8 mouse cellular contexts compared by ENCODE assay signal in genomic region chr7:141339215-141339920, GRCm38 (mm10). TPM values are rescaled to one million over a fixed set of nuclear protein-coding genes. Genes with fewer than 3 reads are reported as not detected.
A peak's percentile ranks its signal among the peaks of the same experiment; 100 is the strongest.
DNase-seq lines count a peak whose midpoint lies in the region; ATAC-seq and TF ChIP-seq lines count a peak whose summit lies in the region.

No protein-coding gene starts in this region.

- peaks cover 32% of the 10 kb centered on the region for H3K4me1 ChIP-seq in hindbrain, embryonic 10.5 days (replicated peaks)
- peaks cover 3% of the 10 kb centered on the region; the same call in 1 of the 2 replicates for H3K4me1 ChIP-seq in hindbrain, embryonic 16.5 days (ENCODE audit: control insufficient read depth, insufficient read depth, low read depth, low read length)
- peaks cover 57% of the 10 kb centered on the region for H3K4me1 ChIP-seq in kidney, adult 2 months (ENCODE audit: control insufficient read depth, insufficient read depth, low read length)
- H3K4me1 ChIP-seq in midbrain, embryonic 15.5 days, result peaks cover 7% of the 10 kb centered on the region

- peaks cover 45% of the 10 kb centered on the region for H3K27me3 ChIP-seq in hindbrain, embryonic 10.5 days (ENCODE audit: insufficient read depth, poor library complexity, severe bottlenecking)
- H3K27me3 ChIP-seq in hindbrain, embryonic 16.5 days (replicated peaks; ENCODE audit: control insufficient read depth, insufficient read depth, low read length), result no peaks in the 10 kb centered on the region
- no peaks in the 10 kb centered on the region for H3K27me3 ChIP-seq in kidney, adult 2 months (replicated peaks; ENCODE audit: control insufficient read depth, insufficient read depth, low read length)
- peaks cover 9% of the 10 kb centered on the region; the same call in 1 of the 2 replicates for H3K27me3 ChIP-seq in midbrain, embryonic 15.5 days (replicated peaks)

- no peak overlapping the region; the same call in 1 of the 2 replicates for H3K4me2 ChIP-seq in hindbrain, embryonic 16.5 days (ENCODE audit: low read length)
- H3K4me2 ChIP-seq in midbrain, embryonic 15.5 days, result peak overlapping the region; percentile 34; the same call in 1 of the 2 replicates

- 34% methylated on average over 20 of the region's 20 CpGs for WGBS in hindbrain, embryonic 10.5 days
- WGBS in hindbrain, embryonic 16.5 days, result 48% methylated on average over 19 of the region's 20 CpGs
- WGBS in kidney, adult 2 months, result 26% methylated on average over 20 of the region's 20 CpGs
- WGBS in midbrain, embryonic 15.5 days, result 41% methylated on average over 20 of the region's 20 CpGs

- no peak overlapping the region; the same call in 1 of the 2 replicates for H3K9ac ChIP-seq in hindbrain, embryonic 16.5 days (ENCODE audit: low read depth, low read length)
- no peak overlapping the region for H3K9ac ChIP-seq in midbrain, embryonic 15.5 days

- no peak for DNase-seq in hindbrain, embryonic 10.5 days (ENCODE audit: low spot score)
- peak; percentile 49 for DNase-seq in ZHBTc4 (ENCODE audit: low read depth, low spot score)
- peak; percentile 43 for DNase-seq in kidney, adult 2 months
- no peak for DNase-seq in right cerebral cortex, postnatal 36 days (ENCODE audit: low spot score in 2 of 2)
- no peak for DNase-seq in adrenal gland, postnatal 4 days (ENCODE audit: low spot score in 2 of 2)
- no peak for DNase-seq in embryo, embryonic 10.5 days (ENCODE audit: low spot score)

- peaks cover 19% of the 10 kb centered on the region for H3K36me3 ChIP-seq in hindbrain, embryonic 10.5 days
- peaks cover 6% of the 10 kb centered on the region; the same call in 1 of the 2 replicates for H3K36me3 ChIP-seq in hindbrain, embryonic 16.5 days (ENCODE audit: control insufficient read depth, insufficient read depth, low read length)
- no peaks in the 10 kb centered on the region for H3K36me3 ChIP-seq in kidney, adult 2 months (ENCODE audit: control insufficient read depth, insufficient read depth, low read length)
- H3K36me3 ChIP-seq in midbrain, embryonic 15.5 days (replicated peaks), result no peaks in the 10 kb centered on the region

- H3K4me3 ChIP-seq in hindbrain, embryonic 10.5 days, result peak overlapping the region; percentile 40
- no peak overlapping the region for H3K4me3 ChIP-seq in hindbrain, embryonic 16.5 days (ENCODE audit: low read length)
- H3K4me3 ChIP-seq in kidney, adult 2 months (ENCODE audit: insufficient read depth, low read depth, low read length), result peak overlapping the region; percentile 60
- H3K4me3 ChIP-seq in midbrain, embryonic 15.5 days, result no peak overlapping the region

- no peak for ATAC-seq in hindbrain, embryonic 16.5 days
- no peak for ATAC-seq in midbrain, embryonic 15.5 days (replicated peaks)

- no peaks in the 10 kb centered on the region for H3K9me3 ChIP-seq in hindbrain, embryonic 10.5 days
- H3K9me3 ChIP-seq in hindbrain, embryonic 16.5 days (ENCODE audit: control insufficient read depth, low read length), result no peaks in the 10 kb centered on the region
- no peaks in the 10 kb centered on the region for H3K9me3 ChIP-seq in midbrain, embryonic 15.5 days

- TF ChIP-seq POLR2A in kidney, adult 2 months (IDR thresholded peaks at IDR 0.05; ENCODE audit: low read depth, low read length), result no peak

- no peak for TF ChIP-seq CTCF in kidney, adult 2 months (conservative IDR thresholded peaks at IDR 0.05; ENCODE audit: insufficient read depth, insufficient read length, low read depth, low read length)

- peak overlapping the region; percentile 64 for H3K27ac ChIP-seq in hindbrain, embryonic 10.5 days
- no peak overlapping the region for H3K27ac ChIP-seq in hindbrain, embryonic 16.5 days (ENCODE audit: low read depth, low read length)
- peak overlapping the region; percentile 96 for H3K27ac ChIP-seq in kidney, adult 2 months (ENCODE audit: insufficient read depth, low read depth, low read length)
- H3K27ac ChIP-seq in midbrain, embryonic 15.5 days, result no peak overlapping the region

RNA-seq across cellular contexts. Expression of gene Eps8l2, which starts 0.7 kb away (rescaled TPM):
- polyA plus RNA-seq in hindbrain, embryonic 10.5 days (2016; fragmentation: Nextera tagmentation; extraction: Ambion mirVana), result 6.7 and 6.8 TPM in 2 replicates
- 2.5 and 3.1 TPM in 2 replicates for polyA plus RNA-seq in hindbrain, embryonic 16.5 days (2015; fragmentation: Nextera tagmentation; extraction: Ambion mirVana)
- polyA plus RNA-seq in kidney, adult 2 months (2012; rRNA removed), result 245 and 297 TPM in 2 replicates
- 0.49 and 0.66 TPM in 2 replicates for polyA plus RNA-seq in midbrain, embryonic 15.5 days (2015; fragmentation: Nextera tagmentation; extraction: Ambion mirVana)
- 10 to 100 TPM in 1 of 2 experiments, 1 to 10 TPM in 1; 3.1 to 15.7 TPM for total RNA-seq in adrenal gland, postnatal 4 days (2021)

RNA-seq across cellular contexts. Expression of gene Tmem80, which starts 11.8 kb away (rescaled TPM):
- polyA plus RNA-seq in hindbrain, embryonic 10.5 days (2016; fragmentation: Nextera tagmentation; extraction: Ambion mirVana), result 53.7 and 57.8 TPM in 2 replicates
- polyA plus RNA-seq in hindbrain, embryonic 16.5 days (2015; fragmentation: Nextera tagmentation; extraction: Ambion mirVana), result 48.2 and 52.2 TPM in 2 replicates
- polyA plus RNA-seq in kidney, adult 2 months (2012; rRNA removed), result 53.7 and 61.4 TPM in 2 replicates
- 63.0 and 63.3 TPM in 2 replicates for polyA plus RNA-seq in midbrain, embryonic 15.5 days (2015; fragmentation: Nextera tagmentation; extraction: Ambion mirVana)
- total RNA-seq in adrenal gland, postnatal 4 days (2021), result 10 to 100 TPM; 34.8 to 36.6 TPM

RNA-seq across cellular contexts. Expression of gene Deaf1, which starts 11.9 kb away (rescaled TPM):
- 56.8 and 71.6 TPM in 2 replicates for polyA plus RNA-seq in hindbrain, embryonic 10.5 days (2016; fragmentation: Nextera tagmentation; extraction: Ambion mirVana)
- polyA plus RNA-seq in hindbrain, embryonic 16.5 days (2015; fragmentation: Nextera tagmentation; extraction: Ambion mirVana), result 202 and 206 TPM in 2 replicates
- 25.4 and 26.8 TPM in 2 replicates for polyA plus RNA-seq in kidney, adult 2 months (2012; rRNA removed)
- 224 and 234 TPM in 2 replicates for polyA plus RNA-seq in midbrain, embryonic 15.5 days (2015; fragmentation: Nextera tagmentation; extraction: Ambion mirVana)
- total RNA-seq in adrenal gland, postnatal 4 days (2021), result 10 to 100 TPM; 74.1 to 78.8 TPM

RNA-seq across cellular contexts. Expression of gene Drd4, which starts 47.6 kb away (rescaled TPM):
- polyA plus RNA-seq in hindbrain, embryonic 10.5 days (2016; fragmentation: Nextera tagmentation; extraction: Ambion mirVana), result 0.34 and 0.35 TPM in 2 replicates
- polyA plus RNA-seq in hindbrain, embryonic 16.5 days (2015; fragmentation: Nextera tagmentation; extraction: Ambion mirVana), result 0.64 and 1.00 TPM in 2 replicates
- 0.03 TPM in 1 of 2 replicates, not detected in the other for polyA plus RNA-seq in kidney, adult 2 months (2012; rRNA removed)
- 0.74 and 0.96 TPM in 2 replicates for polyA plus RNA-seq in midbrain, embryonic 15.5 days (2015; fragmentation: Nextera tagmentation; extraction: Ambion mirVana)
- under 1 TPM; 0.34 to 0.36 TPM for total RNA-seq in adrenal gland, postnatal 4 days (2021)

RNA-seq across cellular contexts. Expression of gene Taldo1, which starts 52.6 kb away (rescaled TPM):
- 336 and 378 TPM in 2 replicates for polyA plus RNA-seq in hindbrain, embryonic 10.5 days (2016; fragmentation: Nextera tagmentation; extraction: Ambion mirVana)
- polyA plus RNA-seq in hindbrain, embryonic 16.5 days (2015; fragmentation: Nextera tagmentation; extraction: Ambion mirVana), result 276 and 284 TPM in 2 replicates
- 321 and 366 TPM in 2 replicates for polyA plus RNA-seq in kidney, adult 2 months (2012; rRNA removed)
- 292 and 298 TPM in 2 replicates for polyA plus RNA-seq in midbrain, embryonic 15.5 days (2015; fragmentation: Nextera tagmentation; extraction: Ambion mirVana)
- 100 to 1,000 TPM; 251 to 277 TPM for total RNA-seq in adrenal gland, postnatal 4 days (2021)

Comparison
In these comparisons a context has a peak if more than half of its experiments do, and no peak if none do; other contexts are left out.
1. H3K27ac ChIP-seq: peak in hindbrain, embryonic 10.5 days (single experiment) and kidney, adult 2 months (single experiment); none in hindbrain, embryonic 16.5 days (single experiment) and midbrain, embryonic 15.5 days (single experiment).
2. H3K4me3 ChIP-seq: peak in hindbrain, embryonic 10.5 days (single experiment) and kidney, adult 2 months (single experiment); none in hindbrain, embryonic 16.5 days (single experiment) and midbrain, embryonic 15.5 days (single experiment).
3. DNase-seq: peak in ZHBTc4 (single experiment) and kidney, adult 2 months (single experiment); none in hindbrain, embryonic 10.5 days (single experiment), right cerebral cortex, postnatal 36 days (0 of 2), adrenal gland, postnatal 4 days (0 of 2) and embryo, embryonic 10.5 days (single experiment).
4. RNA of gene Eps8l2, which starts 0.7 kb away (polyA plus RNA-seq): 245 to 297 TPM in kidney, adult 2 months; 6.7 to 6.8 TPM in hindbrain, embryonic 10.5 days, 2.5 to 3.1 TPM in hindbrain, embryonic 16.5 days and 0.49 to 0.66 TPM in midbrain, embryonic 15.5 days; every median in the first group is over 10 times any median in the second.